Mouse (Mus musculus) G1E (cell line): ENCODE data around the gene Top1.

Experiments used
- CTCF ChIP-seq: IDR thresholded peaks from 2 replicates; pipeline ENCODE4 v1.5.1; 2012; ENCODE audit warnings: low read depth, low read length, inconsistent platforms, mixed read lengths
- GATA1 ChIP-seq: IDR thresholded peaks from 2 replicates; pipeline ENCODE4 v1.6.1; 2012; ENCODE audit warnings: borderline replicate concordance, low read length, inconsistent platforms, mixed read lengths
- GATA2 ChIP-seq: IDR thresholded peaks from 2 replicates; pipeline ENCODE4 v1.6.1; 2012; ENCODE audit warnings: low read depth, low read length, inconsistent platforms, borderline replicate concordance
- POLR2AphosphoS5 ChIP-seq: IDR thresholded peaks from 2 replicates; pipeline ENCODE4 v1.6.1; 2012; ENCODE audit warnings: low read depth, low read length, inconsistent platforms; ENCODE audit not compliant: insufficient replicate concordance
- TAL1 ChIP-seq: conservative IDR thresholded peaks from 2 replicates; pipeline ENCODE4 v1.6.1; 2012; ENCODE audit warnings: low read depth, low read length, inconsistent platforms, mixed read lengths

DNA sequence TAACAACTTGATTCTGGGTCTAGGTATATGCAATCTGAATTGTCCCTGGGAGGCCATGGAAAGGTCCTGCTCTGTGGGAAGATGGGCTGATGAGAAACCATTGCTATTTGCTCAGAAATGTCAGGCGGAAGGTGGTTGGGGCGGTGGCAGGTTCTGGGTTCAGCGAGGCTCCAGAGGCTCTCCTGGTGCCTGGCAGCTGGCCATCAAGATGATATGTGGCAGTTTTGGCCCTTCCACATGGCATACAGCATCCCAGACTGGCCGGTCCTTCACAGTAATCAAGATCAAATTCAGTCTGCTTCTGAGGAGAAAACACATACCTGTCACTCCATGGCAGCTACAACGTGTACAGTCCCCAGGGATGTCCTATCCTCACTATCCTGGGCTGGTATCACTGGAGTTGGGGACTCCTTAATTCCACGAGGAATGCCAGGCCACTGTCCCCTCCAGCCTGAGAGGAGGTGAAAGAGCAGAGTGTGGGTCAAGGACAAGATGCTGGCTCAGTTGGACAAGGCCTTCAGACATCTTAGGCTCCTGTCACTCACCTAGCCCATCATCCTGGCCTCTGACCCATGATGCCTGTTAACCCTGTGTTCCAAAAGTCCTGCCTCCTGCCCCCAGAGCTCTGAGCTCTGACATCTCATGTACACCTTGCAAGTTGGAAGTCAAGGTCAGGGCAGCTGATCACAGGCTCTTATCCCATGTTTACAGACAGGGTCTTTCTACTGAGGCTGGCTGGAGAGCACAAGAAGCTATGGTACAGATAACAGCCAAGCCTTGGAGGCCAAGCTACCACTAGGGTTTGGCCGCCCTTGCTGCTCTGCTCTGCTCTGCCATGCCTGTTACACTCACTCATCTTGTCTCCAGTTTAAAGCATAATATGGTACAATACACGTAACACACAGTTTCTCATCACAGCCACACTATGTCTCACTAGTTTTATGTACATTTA is 125.9 kb downstream of the Top1 start:
- TF ChIP-seq CTCF (no peak), GATA2 (no peak), GATA1 (no peak), POLR2AphosphoS5 (no peak), TAL1 (no peak)
